Mouse (Mus musculus) monocyte, adult 59 days (primary cell): Measurements from ENCODE around the gene Lct. TPM values are rescaled to one million over a fixed set of nuclear protein-coding genes. Genes with fewer than 3 reads are reported as not detected.

Source experiments
- total RNA-seq, 2 experiments: library from RNA; stranded (reverse); gene quantifications; one replicate each; pipeline ENCODE4 v1.2.4; 2023

Lct gene
- not detected for total RNA-seq

GRCm38 (mm10) chr1:128328218-128328617, at the start of gene Lct:
TSS of gene Lct (minus strand) at chr1:128328318.

GRCm38 (mm10) chr1:128359554-128360376, 31.6 kb upstream of the Lct start, which contains the start of gene Mcm6:
TSS of gene Mcm6 (minus strand) at chr1:128359664.

GRCm38 (mm10) chr1:128243627-128243995, 84.5 kb downstream of the Lct start, which contains the start of gene Ubxn4:
TSS of gene Ubxn4 (plus strand) at chr1:128243964.

Other genes starting within 250 kb of the Lct start
- gene Zranb3, start 225.3 kb downstream of the Lct start, total RNA-seq, result 1 to 10 TPM in 1 of 2 experiments, under 1 TPM in 1; 0.92 to 1.2 TPM
- gene R3hdm1, start 225.0 kb downstream of the Lct start, total RNA-seq, result 10 to 100 TPM; 83.4 to 88.3 TPM
- 10 to 100 TPM; 66.6 to 73.3 TPM for gene Ubxn4, start 84.4 kb downstream of the Lct start, total RNA-seq
- 10 to 100 TPM; 11.8 to 15.7 TPM for gene Mcm6, start 31.3 kb upstream of the Lct start, total RNA-seq
- gene Dars, start 89.0 kb upstream of the Lct start, total RNA-seq, result 10 to 100 TPM; 39.5 to 41.7 TPM